Mouse (Mus musculus): ENCODE measurements at regions not wholly inside any gene's neighbourhood (a gene's known extent, or its start where the extent isn't known, plus 50 kb on each side); places are given as distances from the start of the nearest gene placed in this dataset.

DNA sequence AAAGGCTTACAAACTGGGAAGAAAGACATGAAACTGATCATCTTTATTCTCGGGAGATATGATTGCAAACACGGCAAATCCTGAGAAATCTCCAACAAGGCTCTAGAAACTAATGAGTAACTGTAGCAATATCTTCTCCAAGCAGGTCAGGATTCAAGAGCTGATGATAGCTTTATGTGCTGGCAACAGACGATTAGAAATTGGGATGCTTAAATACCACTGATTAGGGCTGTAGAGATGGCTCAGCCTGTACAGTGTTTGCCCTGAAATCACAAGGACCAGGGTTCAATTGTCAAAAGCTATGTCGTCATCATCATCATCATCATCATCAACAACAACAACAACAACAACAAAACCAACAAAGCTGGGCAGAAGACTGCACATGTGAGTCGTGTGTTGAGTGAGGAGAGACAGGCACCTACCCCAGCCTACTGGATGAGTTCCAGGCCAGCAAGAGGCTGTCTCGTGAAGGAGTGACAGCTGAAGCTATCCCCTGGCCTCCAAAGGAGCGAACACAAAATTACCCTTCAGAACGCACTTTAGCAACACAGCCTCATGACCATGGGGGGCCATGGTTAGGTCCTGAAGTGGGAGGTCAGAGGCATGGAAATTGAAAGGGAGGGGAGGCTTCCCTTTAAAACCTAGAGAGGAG, 225.0 kb downstream of the Tex36 start:
- Histone ChIP-seq H3K4me1 (replicated peaks) (no peaks in the 10 kb centered on the region), H3K4me3 (replicated peaks) (no peak overlapping the region), H3K4me2 (no peak overlapping the region), H3K27me3 (no peaks in the 10 kb centered on the region), H3K9ac (replicated peaks) (no peak overlapping the region), H3K36me3 (no peaks in the 10 kb centered on the region), H3K9me3 (no peaks in the 10 kb centered on the region), H3K27ac (no peak overlapping the region)
- WGBS = 58% methylated on average over 8 of the region's 8 CpGs
- no peak for ATAC-seq (ENCODE audit: insufficient number of reproducible peaks, insufficient read depth, low FRiP score, low TSS enrichment, low read depth)

DNA sequence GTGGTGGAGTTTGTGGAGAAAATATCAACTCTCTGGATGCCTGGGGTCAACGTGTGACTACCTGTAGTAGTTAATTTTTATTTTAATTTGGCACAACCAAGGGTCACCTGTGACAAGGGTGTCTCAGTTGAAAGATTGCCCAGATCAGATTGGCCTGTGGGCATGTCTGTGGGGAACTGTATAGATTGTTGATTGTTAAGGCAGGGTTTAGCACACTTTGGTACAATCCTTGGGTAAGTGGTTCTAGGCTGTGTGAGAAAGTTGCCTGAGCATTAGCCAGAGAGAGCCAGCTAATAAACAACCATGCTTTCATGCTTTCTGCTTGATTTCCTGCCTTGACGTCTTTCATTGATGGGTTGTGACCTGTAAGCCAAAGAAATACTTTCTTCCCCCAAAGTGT, 229.3 kb downstream of the Tex36 start:
- Histone ChIP-seq H3K9me3 (no peaks in the 10 kb centered on the region), H3K4me2 (no peak overlapping the region), H3K27me3 (no peaks in the 10 kb centered on the region; the same call in 1 of the 2 replicates), H3K4me1 (replicated peaks) (no peaks in the 10 kb centered on the region), H3K27ac (no peak overlapping the region), H3K4me3 (replicated peaks) (no peak overlapping the region), H3K36me3 (no peaks in the 10 kb centered on the region), H3K9ac (replicated peaks) (no peak overlapping the region)
- 55% methylated on average over 2 of the region's 2 CpGs for WGBS
- ATAC-seq (ENCODE audit: insufficient number of reproducible peaks, insufficient read depth, low FRiP score, low TSS enrichment, low read depth) = no peak

- Histone ChIP-seq H3K36me3 (no peaks in the 10 kb centered on the region), H3K4me3 (replicated peaks) (no peak overlapping the region), H3K9me3 (no peaks in the 10 kb centered on the region), H3K9ac (replicated peaks) (no peak overlapping the region), H3K4me2 (no peak overlapping the region), H3K27ac (no peak overlapping the region), H3K27me3 (no peaks in the 10 kb centered on the region; the same call in 1 of the 2 replicates), H3K4me1 (replicated peaks) (no peaks in the 10 kb centered on the region)
- WGBS = 92% methylated on average over 5 of the region's 5 CpGs
- no peak for ATAC-seq (ENCODE audit: insufficient number of reproducible peaks, insufficient read depth, low FRiP score, low TSS enrichment, low read depth)
These were observed 231.4 kb downstream of the Tex36 start for GRCm38 (mm10) chr7:133370542-133370941.

GRCm38 (mm10) chr7:133364601-133365000, 237.4 kb downstream of the Tex36 start:
- no peak for ATAC-seq (ENCODE audit: insufficient number of reproducible peaks, insufficient read depth, low FRiP score, low TSS enrichment, low read depth)
- no peak overlapping the region for H3K9ac ChIP-seq (replicated peaks)
- no peaks in the 10 kb centered on the region for H3K9me3 ChIP-seq
- no peaks in the 10 kb centered on the region for H3K36me3 ChIP-seq
- 53% methylated on average over 4 of the region's 4 CpGs for WGBS
- no peaks in the 10 kb centered on the region for H3K4me1 ChIP-seq (replicated peaks)
- H3K4me2 ChIP-seq = no peak overlapping the region
- no peaks in the 10 kb centered on the region; the same call in 1 of the 2 replicates for H3K27me3 ChIP-seq
- no peak overlapping the region for H3K4me3 ChIP-seq (replicated peaks)
- H3K27ac ChIP-seq = no peak overlapping the region

- 71% methylated on average over 3 of the region's 3 CpGs for WGBS
- ATAC-seq (ENCODE audit: insufficient number of reproducible peaks, insufficient read depth, low FRiP score, low TSS enrichment, low read depth) = no peak
These were observed 204.6 kb upstream of the Ctbp2 start for GRCm38 (mm10) chr7:133328717-133329116.

DNA sequence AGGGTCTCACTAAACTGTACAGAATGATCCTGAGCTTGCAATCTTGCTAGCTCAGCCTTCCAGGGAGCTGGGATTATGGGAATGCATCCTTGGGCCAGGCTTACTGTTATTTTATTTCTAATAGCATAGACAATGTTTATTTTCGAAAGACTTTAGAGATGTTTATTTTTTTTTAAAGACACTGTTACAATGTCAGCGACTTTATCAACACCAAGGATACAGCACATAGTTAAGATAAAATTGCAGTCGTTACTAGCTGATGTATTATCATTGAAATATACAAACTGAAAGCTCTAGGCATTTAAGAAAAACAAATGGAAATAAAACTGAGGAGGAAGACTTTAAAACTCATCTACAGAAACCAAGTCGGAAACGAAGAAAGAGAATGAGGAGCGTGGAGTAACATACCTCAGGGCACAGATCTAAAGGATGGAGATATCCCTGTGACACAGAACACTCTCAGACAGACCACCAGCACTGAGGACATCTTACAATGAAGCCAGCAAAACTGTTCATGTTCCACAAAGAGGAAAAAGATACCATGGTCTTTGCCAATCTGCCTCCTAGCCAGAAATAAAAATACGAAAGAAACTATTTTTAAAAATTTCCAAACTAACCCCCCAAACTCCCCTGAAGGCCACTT, 201.5 kb upstream of the Ctbp2 start:
- H3K36me3 ChIP-seq = no peaks in the 10 kb centered on the region
- H3K27ac ChIP-seq = no peak overlapping the region
- no peak overlapping the region for H3K4me2 ChIP-seq
- H3K9me3 ChIP-seq = 0 out of 2 replicates have a peak, but pooled peaks cover 4% of the 10 kb centered on the region
- ATAC-seq (ENCODE audit: insufficient number of reproducible peaks, insufficient read depth, low FRiP score, low TSS enrichment, low read depth) = no peak
- no peaks in the 10 kb centered on the region for H3K4me1 ChIP-seq (replicated peaks)
- no peak overlapping the region for H3K4me3 ChIP-seq (replicated peaks)
- H3K9ac ChIP-seq (replicated peaks) = no peak overlapping the region
- WGBS = 83% methylated on average over 7 of the region's 7 CpGs
- H3K27me3 ChIP-seq = no peaks in the 10 kb centered on the region

More at GRCm38 (mm10) chr7:133328717-133329116, 204.6 kb upstream of the Ctbp2 start:
- H3K9me3 ChIP-seq = 0 out of 2 replicates have a peak, but pooled peaks cover 4% of the 10 kb centered on the region
- no peak overlapping the region for H3K4me3 ChIP-seq (replicated peaks)
- no peaks in the 10 kb centered on the region for H3K27me3 ChIP-seq
- no peak overlapping the region for H3K9ac ChIP-seq (replicated peaks)
- H3K36me3 ChIP-seq = no peaks in the 10 kb centered on the region
- no peak overlapping the region for H3K27ac ChIP-seq
- H3K4me2 ChIP-seq = no peak overlapping the region
- no peaks in the 10 kb centered on the region for H3K4me1 ChIP-seq (replicated peaks)

- H3K9me3 ChIP-seq = 0 out of 2 replicates have a peak, but pooled peaks cover 4% of the 10 kb centered on the region
- H3K27me3 ChIP-seq = no peaks in the 10 kb centered on the region
- no peak for ATAC-seq (ENCODE audit: insufficient number of reproducible peaks, insufficient read depth, low FRiP score, low TSS enrichment, low read depth)
- no peak overlapping the region for H3K4me2 ChIP-seq
- no peak overlapping the region for H3K9ac ChIP-seq (replicated peaks)
- H3K27ac ChIP-seq = no peak overlapping the region
- H3K4me3 ChIP-seq (replicated peaks) = no peak overlapping the region
- 60% methylated on average over 3 of the region's 3 CpGs for WGBS
- no peaks in the 10 kb centered on the region for H3K36me3 ChIP-seq
- H3K4me1 ChIP-seq (replicated peaks) = no peaks in the 10 kb centered on the region
These were observed 199.8 kb upstream of the Ctbp2 start for GRCm38 (mm10) chr7:133323955-133324354.

DNA sequence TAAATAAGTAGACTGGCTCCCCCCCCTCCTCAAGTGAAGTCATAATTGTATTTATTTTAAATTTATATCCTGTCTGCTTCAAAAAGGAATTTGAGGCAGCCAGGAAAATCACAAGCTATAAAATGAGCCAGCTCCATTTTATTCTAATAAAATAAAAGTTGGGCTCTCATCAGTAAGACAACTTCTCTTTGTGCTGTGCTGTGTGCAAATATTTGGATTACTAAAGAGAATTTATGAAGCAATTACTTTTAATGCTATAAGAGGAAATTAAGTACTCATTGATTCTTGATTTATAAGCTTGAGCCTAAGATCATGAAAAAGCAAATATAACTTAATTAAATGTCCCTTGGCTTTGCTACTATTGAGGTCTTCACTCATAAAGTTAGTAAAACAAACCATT, 193.4 kb upstream of the Ctbp2 start:
- H3K9me3 ChIP-seq = 0 out of 2 replicates have a peak, but pooled peaks cover 10% of the 10 kb centered on the region
- H3K27me3 ChIP-seq = no peaks in the 10 kb centered on the region
- no peak for ATAC-seq (ENCODE audit: insufficient number of reproducible peaks, insufficient read depth, low FRiP score, low TSS enrichment, low read depth)
- H3K9ac ChIP-seq (replicated peaks) = no peak overlapping the region
- H3K4me2 ChIP-seq = no peak overlapping the region
- H3K4me3 ChIP-seq (replicated peaks) = no peak overlapping the region
- no peak overlapping the region for H3K27ac ChIP-seq
- no peaks in the 10 kb centered on the region for H3K36me3 ChIP-seq
- peaks cover 23% of the 10 kb centered on the region for H3K4me1 ChIP-seq (replicated peaks)

DNA sequence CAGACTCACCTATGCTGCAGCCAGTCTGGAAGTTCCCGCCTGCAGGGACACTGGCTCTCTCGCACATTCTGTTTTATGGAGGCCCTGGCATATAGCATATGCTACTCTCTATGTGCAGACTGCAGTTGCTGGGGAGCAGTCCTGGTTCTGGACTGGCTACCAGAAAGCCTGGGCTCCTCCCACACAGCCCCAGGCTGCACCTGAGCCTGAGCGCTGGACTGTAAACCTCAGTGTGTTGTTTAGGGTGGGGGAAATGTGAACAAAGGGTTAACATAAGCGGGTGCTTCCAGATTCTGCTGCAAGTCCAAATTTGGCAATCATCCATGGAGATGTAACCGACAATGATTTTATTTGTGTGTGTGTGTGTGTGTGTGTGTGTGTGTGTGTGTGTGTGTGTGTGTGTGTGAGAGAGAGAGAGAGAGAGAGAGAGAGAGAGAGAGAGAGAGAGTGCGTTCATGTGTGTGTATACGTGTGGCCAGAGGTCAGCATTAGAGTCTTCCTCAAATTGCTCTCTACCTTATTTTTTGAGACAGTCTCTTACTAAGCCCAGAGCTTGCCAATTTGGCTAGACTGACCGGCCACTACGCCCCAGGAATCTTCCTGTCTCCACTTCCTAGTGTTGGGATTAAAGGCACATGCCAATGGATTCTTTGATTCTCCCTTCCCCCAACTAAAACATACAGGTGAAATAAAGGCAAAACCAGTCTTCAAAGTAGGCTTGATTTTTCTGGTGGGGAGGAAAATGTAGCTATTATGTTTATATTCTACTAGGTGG, 192.7 kb upstream of the Ctbp2 start:
- WGBS = 39% methylated on average over 9 of the region's 9 CpGs
- Histone ChIP-seq H3K27me3 (no peaks in the 10 kb centered on the region), H3K9me3 (0 out of 2 replicates have a peak, but pooled peaks cover 10% of the 10 kb centered on the region), H3K4me1 (replicated peaks) (peaks cover 23% of the 10 kb centered on the region), H3K36me3 (no peaks in the 10 kb centered on the region), H3K4me2 (no peak overlapping the region), H3K9ac (replicated peaks) (no peak overlapping the region), H3K27ac (no peak overlapping the region), H3K4me3 (replicated peaks) (no peak overlapping the region)
- no peak for ATAC-seq (ENCODE audit: insufficient number of reproducible peaks, insufficient read depth, low FRiP score, low TSS enrichment, low read depth)

- Histone ChIP-seq H3K27me3 (no peaks in the 10 kb centered on the region), H3K4me3 (replicated peaks) (no peak overlapping the region), H3K4me2 (no peak overlapping the region), H3K9me3 (0 out of 2 replicates have a peak, but pooled peaks cover 10% of the 10 kb centered on the region), H3K27ac (no peak overlapping the region), H3K9ac (replicated peaks) (no peak overlapping the region), H3K4me1 (replicated peaks) (peaks cover 23% of the 10 kb centered on the region), H3K36me3 (no peaks in the 10 kb centered on the region)
- ATAC-seq (ENCODE audit: insufficient number of reproducible peaks, insufficient read depth, low FRiP score, low TSS enrichment, low read depth) = no peak
- WGBS = 37% methylated on average over 10 of the region's 10 CpGs
These were observed 191.3 kb upstream of the Ctbp2 start for GRCm38 (mm10) chr7:133315197-133316029.

- H3K4me3 ChIP-seq (replicated peaks) = no peak overlapping the region
- 0 out of 2 replicates have a peak, but pooled peaks cover 10% of the 10 kb centered on the region for H3K9me3 ChIP-seq
- no peaks in the 10 kb centered on the region for H3K36me3 ChIP-seq
- no peak for ATAC-seq (ENCODE audit: insufficient number of reproducible peaks, insufficient read depth, low FRiP score, low TSS enrichment, low read depth)
- WGBS = 63% methylated on average over 5 of the region's 5 CpGs
- no peak overlapping the region for H3K4me2 ChIP-seq
- no peaks in the 10 kb centered on the region for H3K27me3 ChIP-seq
- no peak overlapping the region for H3K27ac ChIP-seq
- H3K9ac ChIP-seq (replicated peaks) = no peak overlapping the region
- H3K4me1 ChIP-seq (replicated peaks) = peaks cover 17% of the 10 kb centered on the region
These were observed 189.0 kb upstream of the Ctbp2 start for GRCm38 (mm10) chr7:133313115-133313514.

Measured in limb, embryonic 12.5 days (tissue).